Mouse (Mus musculus): ENCODE data around the gene Wdr18.

DNA sequence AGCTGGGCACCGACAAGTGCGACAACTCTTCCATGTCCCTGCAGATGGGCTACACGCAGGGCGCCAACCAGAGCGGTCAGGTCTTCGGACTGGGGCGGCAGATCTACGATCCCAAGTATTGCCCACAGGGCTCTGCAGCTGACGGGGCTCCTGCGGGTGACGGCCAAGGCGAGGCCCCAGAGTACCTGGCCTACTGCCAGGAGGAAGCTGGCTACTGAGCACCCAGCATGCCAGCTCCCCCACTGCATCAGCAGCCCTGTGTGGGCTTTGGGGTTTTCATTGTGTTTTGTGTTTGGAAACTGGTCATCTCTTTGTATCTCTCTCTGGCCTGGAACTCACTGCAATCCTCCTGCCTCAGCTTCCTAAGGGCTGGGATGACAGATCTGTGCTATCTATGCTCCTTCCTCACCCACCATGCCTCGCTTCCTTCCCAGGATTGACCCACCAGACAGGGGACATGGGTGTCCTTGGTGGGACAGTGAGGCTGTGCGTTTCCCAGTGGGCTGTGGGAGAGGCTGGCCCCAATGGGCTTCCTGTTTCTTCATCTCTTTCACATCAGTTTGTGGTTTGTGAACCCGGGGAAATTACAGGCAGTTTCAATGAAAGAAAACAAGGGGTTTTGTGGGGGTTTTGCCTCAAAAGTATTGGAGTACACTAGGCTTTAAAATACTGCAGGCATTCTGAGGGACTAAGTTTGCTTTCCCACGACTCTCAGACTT, 34.6 kb downstream of the Wdr18 start:
- TF ChIP-seq GATA1 (IDR thresholded peaks at IDR 0.05; ENCODE audit: borderline replicate concordance, low read length) (no peak), FLI1 (IDR thresholded peaks at IDR 0.05; ENCODE audit: low read length) (no peak)
